Mouse (Mus musculus): Measurements from ENCODE around the gene Fam216b. TPM values are rescaled to one million over a fixed set of nuclear protein-coding genes. Genes with fewer than 3 reads are reported as not detected.

Gene Fam216b
- polyA plus RNA-seq (2015; fragmentation: Nextera tagmentation; extraction: Ambion mirVana) = not detected in 2 replicates

GRCm38 (mm10) chr14:78088907-78089306 is at the start of gene Fam216b:
TSS of gene Fam216b (minus strand) at chr14:78089007.
- H3K27ac ChIP-seq = no peak within 1 kb of the TSS
- ATAC-seq = no peak
- H3K9ac ChIP-seq = no peak within 1 kb of the TSS
- H3K27me3 ChIP-seq (replicated peaks) = no peaks in the 10 kb centered on the region
- no peak within 1 kb of the TSS for H3K4me2 ChIP-seq (replicated peaks)
- no peaks in the 10 kb centered on the region for H3K4me1 ChIP-seq (replicated peaks)
- WGBS = 86% methylated on average over 6 of the region's 6 CpGs
- no peaks in the 10 kb centered on the region for H3K36me3 ChIP-seq
- H3K4me3 ChIP-seq (replicated peaks) = no peak within 1 kb of the TSS
- no peaks in the 10 kb centered on the region for H3K9me3 ChIP-seq

DNA sequence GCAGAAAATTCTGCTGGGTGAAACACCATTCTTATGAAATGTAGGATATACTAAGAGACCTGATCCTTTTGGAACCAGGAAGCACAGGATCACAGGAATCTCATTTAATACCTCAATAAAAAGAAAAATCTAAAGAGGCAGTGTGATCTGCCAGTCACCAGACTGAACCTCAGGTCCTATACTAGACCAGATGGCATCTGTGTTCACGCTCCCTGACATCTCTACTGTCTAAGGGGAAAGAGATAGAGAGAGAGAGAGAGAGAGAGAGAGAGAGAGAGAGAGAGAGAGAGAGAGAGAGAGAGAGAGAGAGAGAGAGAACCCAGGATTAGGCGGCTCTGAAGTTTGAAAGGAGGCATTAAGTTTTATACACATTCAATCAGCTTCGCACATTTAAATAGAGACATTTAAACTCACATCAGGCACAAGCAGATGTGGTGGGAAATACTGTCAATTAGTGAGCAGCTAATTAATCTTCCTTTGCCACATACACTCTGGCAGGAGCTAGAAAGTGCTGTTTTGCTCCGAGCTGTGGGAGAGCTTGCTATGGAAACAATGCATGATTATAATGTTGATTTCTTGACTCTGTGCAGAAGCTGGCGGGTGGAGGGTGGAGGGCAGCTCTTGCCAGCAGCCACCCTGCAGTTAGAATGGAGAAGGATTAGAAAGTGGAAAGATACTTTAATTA is 43.7 kb upstream of the Fam216b start:
- Histone ChIP-seq H3K4me3 (replicated peaks) (no peak overlapping the region), H3K27me3 (replicated peaks) (no peaks in the 10 kb centered on the region), H3K36me3 (no peaks in the 10 kb centered on the region), H3K9ac (no peak overlapping the region), H3K27ac (no peak overlapping the region), H3K9me3 (no peaks in the 10 kb centered on the region), H3K4me2 (replicated peaks) (no peak overlapping the region), H3K4me1 (replicated peaks) (no peaks in the 10 kb centered on the region)
- ATAC-seq = no peak
- 57% methylated on average over 5 of the region's 5 CpGs for WGBS

GRCm38 (mm10) chr14:78126670-78127069 is 37.9 kb upstream of the Fam216b start:
- no peaks in the 10 kb centered on the region for H3K4me1 ChIP-seq (replicated peaks)
- H3K4me2 ChIP-seq (replicated peaks) = no peak overlapping the region
- no peak for ATAC-seq
- no peaks in the 10 kb centered on the region for H3K36me3 ChIP-seq
- no peak overlapping the region for H3K27ac ChIP-seq
- H3K4me3 ChIP-seq (replicated peaks) = no peak overlapping the region
- H3K27me3 ChIP-seq (replicated peaks) = no peaks in the 10 kb centered on the region
- no peak overlapping the region for H3K9ac ChIP-seq
- WGBS = 61% methylated on average over 3 of the region's 3 CpGs
- no peaks in the 10 kb centered on the region for H3K9me3 ChIP-seq

DNA sequence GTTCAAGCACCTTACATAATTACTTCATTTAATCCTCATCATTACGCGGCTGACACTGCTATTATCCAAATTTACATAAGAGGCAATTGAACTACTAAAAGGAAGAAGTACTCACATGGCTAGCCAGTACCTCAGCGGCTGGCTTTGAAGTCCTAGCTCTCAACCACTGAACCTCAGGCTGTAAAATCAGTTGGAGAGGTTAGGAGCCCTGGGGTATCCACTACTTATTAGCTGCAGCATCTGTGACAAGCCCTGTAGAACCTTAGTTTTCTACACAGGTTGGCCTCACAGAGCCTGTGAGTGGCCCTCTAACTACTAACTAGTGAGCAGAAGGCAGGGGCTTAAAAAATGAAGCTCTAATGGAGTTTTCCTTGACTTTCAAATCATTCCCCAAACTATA is 31.5 kb upstream of the Fam216b start:
- no peaks in the 10 kb centered on the region for H3K9me3 ChIP-seq
- H3K4me1 ChIP-seq (replicated peaks) = no peaks in the 10 kb centered on the region
- no peaks in the 10 kb centered on the region for H3K36me3 ChIP-seq
- 48% methylated on average over 3 of the region's 3 CpGs for WGBS
- ATAC-seq = no peak
- no peak overlapping the region for H3K4me2 ChIP-seq (replicated peaks)
- H3K4me3 ChIP-seq (replicated peaks) = no peak overlapping the region
- no peak overlapping the region for H3K27ac ChIP-seq
- H3K9ac ChIP-seq = no peak overlapping the region
- H3K27me3 ChIP-seq (replicated peaks) = no peaks in the 10 kb centered on the region

- H3K27ac ChIP-seq = no peak overlapping the region
- no peak overlapping the region for H3K9ac ChIP-seq
- no peaks in the 10 kb centered on the region for H3K4me1 ChIP-seq (replicated peaks)
- no peaks in the 10 kb centered on the region for H3K9me3 ChIP-seq
- H3K4me3 ChIP-seq (replicated peaks) = no peak overlapping the region
- no peaks in the 10 kb centered on the region for H3K36me3 ChIP-seq
- no peaks in the 10 kb centered on the region for H3K27me3 ChIP-seq (replicated peaks)
- WGBS = 66% methylated on average over 10 of the region's 10 CpGs
- ATAC-seq = no peak
- H3K4me2 ChIP-seq (replicated peaks) = no peak overlapping the region
Measured at GRCm38 (mm10) chr14:78119449-78120200, 30.8 kb upstream of the Fam216b start.

DNA sequence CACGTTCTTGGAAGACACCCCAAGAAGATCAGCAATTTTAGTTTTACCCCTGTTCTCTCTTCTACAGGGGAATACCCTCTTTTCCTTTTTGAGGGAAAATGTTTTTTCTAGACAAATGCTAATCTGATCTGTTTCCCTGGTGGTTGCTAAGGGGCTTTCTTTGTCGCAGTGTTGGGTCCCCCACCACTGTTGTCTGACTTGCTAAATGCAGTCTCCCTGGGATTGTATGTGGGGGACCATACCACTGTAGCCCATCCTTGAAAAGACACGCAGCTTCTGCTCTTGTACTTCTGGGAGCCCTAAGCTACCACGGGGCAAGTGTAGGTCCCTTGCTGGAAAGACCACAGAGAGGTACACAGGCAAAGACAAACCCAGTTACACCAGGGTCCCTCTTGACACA is 28.9 kb upstream of the Fam216b start:
- H3K4me3 ChIP-seq (replicated peaks) = no peak overlapping the region
- no peaks in the 10 kb centered on the region for H3K36me3 ChIP-seq
- no peaks in the 10 kb centered on the region for H3K4me1 ChIP-seq (replicated peaks)
- 92% methylated on average over 4 of the region's 4 CpGs for WGBS
- no peak overlapping the region for H3K4me2 ChIP-seq (replicated peaks)
- H3K27ac ChIP-seq = no peak overlapping the region
- H3K27me3 ChIP-seq (replicated peaks) = no peaks in the 10 kb centered on the region
- no peak for ATAC-seq
- H3K9ac ChIP-seq = no peak overlapping the region
- H3K9me3 ChIP-seq = no peaks in the 10 kb centered on the region

DNA sequence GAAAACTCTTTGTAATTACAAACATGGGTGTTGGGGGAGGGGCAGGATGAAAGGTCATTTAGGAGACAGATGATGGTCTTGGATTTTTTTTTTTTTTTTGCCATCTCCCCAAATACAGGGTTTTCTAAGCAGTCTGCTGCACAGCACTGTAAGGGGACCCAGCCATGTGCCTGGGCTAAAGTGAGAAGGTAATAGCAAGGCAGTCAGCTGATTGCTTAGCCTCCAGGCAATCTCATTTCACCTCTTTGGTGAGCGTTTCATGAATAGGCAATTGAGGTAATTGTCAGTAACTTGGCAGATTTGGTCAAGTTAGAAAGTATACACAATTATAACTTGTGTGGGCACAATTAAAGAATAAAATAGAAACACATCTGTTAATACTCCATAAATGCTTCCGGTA is 28.5 kb upstream of the Fam216b start:
- WGBS = 89% methylated on average over 2 of the region's 2 CpGs
- no peak for ATAC-seq

DNA sequence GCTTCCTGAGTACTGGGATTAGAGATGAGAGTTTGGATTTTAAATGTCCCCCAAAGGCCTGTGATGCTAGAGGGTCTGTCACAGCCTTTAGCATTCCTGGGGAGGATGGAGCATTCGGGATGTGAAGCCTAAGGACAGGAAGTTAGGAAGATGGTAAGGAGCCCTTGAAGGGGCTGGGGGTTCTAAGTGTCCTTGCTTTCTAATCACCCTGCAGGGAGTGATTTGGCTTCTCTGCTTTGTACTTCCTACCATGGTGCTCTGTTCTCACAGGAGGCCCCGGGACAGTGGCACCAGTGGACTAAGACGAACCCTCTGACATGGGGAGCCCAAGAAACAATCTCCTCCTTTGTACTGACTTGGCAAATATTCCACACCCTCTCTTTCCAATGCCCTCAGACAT is 23.7 kb upstream of the Fam216b start:
- WGBS = 79% methylated on average over 3 of the region's 3 CpGs
- H3K9ac ChIP-seq = no peak overlapping the region

More for the DNA sequence above, 28.5 kb upstream of the Fam216b start:
- Histone ChIP-seq H3K36me3 (no peaks in the 10 kb centered on the region), H3K27ac (no peak overlapping the region), H3K4me3 (replicated peaks) (no peak overlapping the region), H3K27me3 (replicated peaks) (no peaks in the 10 kb centered on the region), H3K9me3 (no peaks in the 10 kb centered on the region), H3K4me2 (replicated peaks) (no peak overlapping the region), H3K9ac (no peak overlapping the region), H3K4me1 (replicated peaks) (no peaks in the 10 kb centered on the region)

GRCm38 (mm10) chr14:78110871-78111270 is 22.1 kb upstream of the Fam216b start:
- Histone ChIP-seq H3K36me3 (no peaks in the 10 kb centered on the region), H3K27me3 (replicated peaks) (no peaks in the 10 kb centered on the region), H3K9me3 (no peaks in the 10 kb centered on the region), H3K27ac (no peak overlapping the region), H3K4me2 (replicated peaks) (no peak overlapping the region), H3K4me3 (replicated peaks) (no peak overlapping the region), H3K4me1 (replicated peaks) (no peaks in the 10 kb centered on the region), H3K9ac (no peak overlapping the region)
- ATAC-seq = no peak
- 83% methylated on average over 3 of the region's 3 CpGs for WGBS

More for the DNA sequence above, 23.7 kb upstream of the Fam216b start:
- Histone ChIP-seq H3K4me1 (replicated peaks) (no peaks in the 10 kb centered on the region), H3K4me2 (replicated peaks) (no peak overlapping the region), H3K27ac (no peak overlapping the region), H3K4me3 (replicated peaks) (no peak overlapping the region), H3K27me3 (replicated peaks) (no peaks in the 10 kb centered on the region), H3K9me3 (no peaks in the 10 kb centered on the region), H3K36me3 (no peaks in the 10 kb centered on the region)
- no peak for ATAC-seq

GRCm38 (mm10) chr14:78109419-78109818 is 20.6 kb upstream of the Fam216b start:
- H3K4me2 ChIP-seq (replicated peaks) = no peak overlapping the region
- WGBS = 76% methylated on average over 4 of the region's 4 CpGs
- no peaks in the 10 kb centered on the region for H3K9me3 ChIP-seq
- H3K9ac ChIP-seq = no peak overlapping the region
- no peak overlapping the region for H3K4me3 ChIP-seq (replicated peaks)
- no peaks in the 10 kb centered on the region for H3K36me3 ChIP-seq
- no peaks in the 10 kb centered on the region for H3K27me3 ChIP-seq (replicated peaks)
- no peak overlapping the region for H3K27ac ChIP-seq
- H3K4me1 ChIP-seq (replicated peaks) = no peaks in the 10 kb centered on the region
- no peak for ATAC-seq

- Histone ChIP-seq H3K4me1 (replicated peaks) (no peaks in the 10 kb centered on the region), H3K27ac (no peak overlapping the region), H3K9ac (no peak overlapping the region), H3K36me3 (no peaks in the 10 kb centered on the region), H3K27me3 (replicated peaks) (no peaks in the 10 kb centered on the region), H3K9me3 (no peaks in the 10 kb centered on the region), H3K4me2 (replicated peaks) (no peak overlapping the region), H3K4me3 (replicated peaks) (no peak overlapping the region)
- ATAC-seq = no peak
- 81% methylated on average over 3 of the region's 3 CpGs for WGBS
Measured at GRCm38 (mm10) chr14:78108388-78108787, 19.6 kb upstream of the Fam216b start.

DNA sequence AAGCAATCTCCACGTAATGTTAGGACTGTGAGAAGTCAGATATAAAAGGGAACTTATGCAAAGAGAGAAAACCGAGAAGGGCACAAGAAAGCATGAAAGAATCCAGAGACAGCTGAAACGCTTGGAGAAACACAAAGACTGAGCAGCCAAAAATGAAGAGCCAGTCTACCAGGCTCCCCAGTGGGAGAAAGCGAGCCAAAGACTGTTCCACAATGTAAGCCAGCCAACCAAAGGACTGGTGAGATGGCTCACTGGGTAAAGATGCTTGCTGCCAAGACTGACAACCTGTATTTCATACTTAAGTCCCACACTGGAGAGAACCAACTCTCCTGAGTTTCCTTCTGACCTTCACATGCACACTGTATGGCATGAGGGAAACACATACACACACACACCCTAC is 784 bp upstream of the Fam216b start:
- Histone ChIP-seq H3K4me3 (replicated peaks) (no peak overlapping the region), H3K9ac (no peak overlapping the region), H3K27ac (no peak overlapping the region), H3K4me2 (replicated peaks) (no peak overlapping the region), H3K36me3 (no peaks in the 10 kb centered on the region), H3K27me3 (replicated peaks) (no peaks in the 10 kb centered on the region), H3K4me1 (replicated peaks) (no peaks in the 10 kb centered on the region), H3K9me3 (no peaks in the 10 kb centered on the region)
- no peak for ATAC-seq
- 72% methylated on average over 4 of the region's 4 CpGs for WGBS

GRCm38 (mm10) chr14:78083465-78083864 is 5.3 kb downstream of the Fam216b start:
- no peaks in the 10 kb centered on the region for H3K36me3 ChIP-seq
- H3K4me3 ChIP-seq (replicated peaks) = no peak overlapping the region
- 71% methylated on average over 5 of the region's 5 CpGs for WGBS
- H3K27me3 ChIP-seq (replicated peaks) = no peaks in the 10 kb centered on the region
- H3K4me2 ChIP-seq (replicated peaks) = no peak overlapping the region
- H3K4me1 ChIP-seq (replicated peaks) = no peaks in the 10 kb centered on the region
- no peak for ATAC-seq
- no peak overlapping the region for H3K9ac ChIP-seq
- no peaks in the 10 kb centered on the region for H3K9me3 ChIP-seq
- H3K27ac ChIP-seq = no peak overlapping the region
